Mouse (Mus musculus): ENCODE data around the gene Prkra. TPM values are rescaled to one million over a fixed set of nuclear protein-coding genes. Genes with fewer than 3 reads are reported as not detected.

The Prkra gene
- polyA plus RNA-seq, 1 experiment from 2014 or later: 48.8 TPM

GRCm38 (mm10) chr2:76590221-76590620, 57.6 kb downstream of the Prkra start:
- POLR2A ChIA-PET: no interaction called here
- in situ Hi-C loops (cut with MboI; ENCODE audit: low pct_unique_long_range_greater_than_20kb): no loop called here
- H3K27me3 ChIP-seq: no peaks in the 10 kb centered on the region
- DNase-seq (ENCODE audit: low read depth, low spot score) (no peak), ATAC-seq (no peak)
- no peak for TF ChIP-seq CTCF (IDR thresholded peaks at IDR 0.05)
- CTCF ChIA-PET: interaction anchor here (1.2 kb wide), 1 partner anchor 28 kb away, joined by 3 read pairs; no protein-coding TSS in a partner anchor

- DNase-seq (ENCODE audit: low read depth, low spot score): no peak
- ATAC-seq: no peak
- in situ Hi-C loops (cut with MboI; ENCODE audit: low pct_unique_long_range_greater_than_20kb): no loop called here
- H3K27me3 ChIP-seq: no peaks in the 10 kb centered on the region
- CTCF ChIA-PET: no interaction called here
- POLR2A ChIA-PET: no interaction called here
- no peak for TF ChIP-seq CTCF (IDR thresholded peaks at IDR 0.05)
These were observed 60.9 kb downstream of the Prkra start for GRCm38 (mm10) chr2:76586906-76587305.

GRCm38 (mm10) chr2:76585090-76585489, 62.7 kb downstream of the Prkra start:
- H3K27me3 ChIP-seq: no peaks in the 10 kb centered on the region
- in situ Hi-C loops (cut with MboI; ENCODE audit: low pct_unique_long_range_greater_than_20kb): no loop called here
- peak; percentile 37 for TF ChIP-seq CTCF (IDR thresholded peaks at IDR 0.05)
- ATAC-seq: no peak
- DNase-seq (ENCODE audit: low read depth, low spot score): no peak
- CTCF ChIA-PET: interaction anchor here (0.7 to 1.2 kb wide), 4 partner anchors 9 to 218 kb away, joined by 3 to 4 read pairs (median 4); no protein-coding TSS in a partner anchor
- POLR2A ChIA-PET: no interaction called here

Other genes starting within 250 kb of the Prkra start
- 10.5 TPM for gene Osbpl6, start 241.5 kb downstream of the Prkra start, polyA plus RNA-seq (2021)
- gene Pjvk, start 461 bp upstream of the Prkra start, polyA plus RNA-seq (2021): 0.24 TPM
- gene Fkbp7, start 25.1 kb upstream of the Prkra start, polyA plus RNA-seq (2021): 37.3 TPM
- 52.0 TPM for gene Plekha3, start 27.3 kb upstream of the Prkra start, polyA plus RNA-seq (2021)